Mouse (Mus musculus) liver, embryonic 12.5 days (tissue): ENCODE measurements at regions not wholly inside any gene's neighbourhood (a gene's known extent, or its start where the extent isn't known, plus 50 kb on each side); places are given as distances from the start of the nearest gene placed in this dataset.

ENCODE experiments used
- ATAC-seq: fragments of 200-750 bp; cut with Nextera tagmentation; 2 replicates; pipeline ENCODE4 v1.8.0; 2017; ENCODE audit warnings: moderate number of reproducible peaks, mild to moderate bottlenecking, moderate library complexity
- H3K27ac ChIP-seq: fragments of 300-500 bp; sonication (generic); 2 replicates; pipeline ENCODE4 v1.5.1; 2016; ENCODE audit warnings: mild to moderate bottlenecking
- H3K27me3 ChIP-seq: fragments of 300-500 bp; sonication (generic); replicated peaks from 2 replicates; pipeline ENCODE4 v1.6.1; 2016; ENCODE audit warnings: mild to moderate bottlenecking, moderate library complexity
- H3K36me3 ChIP-seq: fragments of 300-500 bp; sonication (generic); 2 replicates; pipeline ENCODE4 v1.6.1; 2016; ENCODE audit warnings: mild to moderate bottlenecking, moderate library complexity
- H3K4me1 ChIP-seq: fragments of 300-500 bp; sonication (generic); 2 replicates; pipeline ENCODE4 v1.6.1; 2016
- H3K4me2 ChIP-seq: fragments of 300-500 bp; sonication (generic); 2 replicates; pipeline ENCODE4 v1.6.1; 2016; ENCODE audit warnings: mild to moderate bottlenecking, moderate library complexity
- H3K4me3 ChIP-seq: fragments of 300-500 bp; sonication (generic); 2 replicates; pipeline ENCODE4 v1.5.1; 2016; ENCODE audit warnings: mild to moderate bottlenecking, moderate library complexity
- H3K9ac ChIP-seq: fragments of 300-500 bp; sonication (generic); 2 replicates; pipeline ENCODE4 v1.6.1; 2016; ENCODE audit warnings: mild to moderate bottlenecking, moderate library complexity
- H3K9me3 ChIP-seq: fragments of 300-500 bp; sonication (generic); replicated peaks from 2 replicates; pipeline ENCODE4 v1.6.1; 2016; ENCODE audit warnings: mild to moderate bottlenecking, moderate library complexity
- WGBS: fragments of 180-500 bp; shearing (Covaris S2); methylation state at CpG from one replicate; pipeline ENCODE4 v1.1.7; 2016; ENCODE audit not compliant: insufficient replicate concordance; 5-methylcytosine and 5-hydroxymethylcytosine counted together

DNA sequence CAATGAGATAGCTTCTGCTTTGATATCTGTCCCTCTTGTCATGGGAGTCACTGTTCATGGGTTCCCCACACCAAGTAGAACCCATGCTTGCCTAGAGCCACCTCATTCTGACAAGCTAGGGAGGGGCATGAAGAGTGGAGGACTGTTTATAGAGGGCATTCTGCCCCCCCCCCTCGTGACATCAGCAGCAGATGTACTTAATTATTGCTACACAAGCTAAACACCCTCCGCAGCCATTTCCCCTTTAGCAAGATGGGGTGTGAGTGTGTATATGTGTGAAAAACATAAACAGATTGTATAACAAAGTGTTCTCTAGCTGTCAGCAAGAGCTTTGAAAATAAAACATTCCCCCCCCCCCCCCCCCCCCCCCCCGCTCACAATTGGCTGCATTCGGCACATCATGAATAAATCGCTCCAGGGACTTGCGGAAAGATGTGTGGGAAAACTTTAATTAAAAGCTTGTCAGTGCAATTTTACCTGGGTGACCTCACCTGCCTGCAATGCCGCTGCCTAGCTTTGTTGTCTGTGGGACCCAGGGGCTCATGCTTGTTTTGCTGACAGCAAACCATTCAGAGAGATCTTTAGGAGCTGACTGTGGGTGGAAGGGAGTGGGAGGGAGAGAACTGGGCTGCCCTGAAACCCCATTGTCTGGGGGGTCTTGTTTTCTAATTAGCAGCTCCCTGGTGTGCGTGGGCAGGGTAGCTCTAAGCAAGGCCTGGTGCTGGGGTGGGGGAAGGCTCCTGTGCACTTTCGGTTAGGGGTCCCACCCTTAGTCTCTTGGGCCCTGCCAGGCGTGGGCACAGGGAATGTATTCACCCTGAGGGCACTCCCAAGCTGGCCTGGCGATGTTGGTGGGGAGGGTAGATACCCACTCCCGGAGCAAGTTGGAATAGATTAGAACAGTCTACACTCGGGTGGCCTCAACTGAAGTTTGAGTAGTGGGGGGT is 63.4 kb downstream of the Irx2 start:
- H3K27me3 ChIP-seq = no peaks in the 10 kb centered on the region
- H3K9ac ChIP-seq = no peak overlapping the region
- no peaks in the 10 kb centered on the region for H3K36me3 ChIP-seq
- no peaks in the 10 kb centered on the region for H3K4me1 ChIP-seq
- H3K4me3 ChIP-seq = no peak overlapping the region
- no peaks in the 10 kb centered on the region for H3K9me3 ChIP-seq
- no peak overlapping the region for H3K27ac ChIP-seq
- no peak overlapping the region for H3K4me2 ChIP-seq
- no peak for ATAC-seq
- WGBS = 63% methylated on average over 11 of the region's 13 CpGs

DNA sequence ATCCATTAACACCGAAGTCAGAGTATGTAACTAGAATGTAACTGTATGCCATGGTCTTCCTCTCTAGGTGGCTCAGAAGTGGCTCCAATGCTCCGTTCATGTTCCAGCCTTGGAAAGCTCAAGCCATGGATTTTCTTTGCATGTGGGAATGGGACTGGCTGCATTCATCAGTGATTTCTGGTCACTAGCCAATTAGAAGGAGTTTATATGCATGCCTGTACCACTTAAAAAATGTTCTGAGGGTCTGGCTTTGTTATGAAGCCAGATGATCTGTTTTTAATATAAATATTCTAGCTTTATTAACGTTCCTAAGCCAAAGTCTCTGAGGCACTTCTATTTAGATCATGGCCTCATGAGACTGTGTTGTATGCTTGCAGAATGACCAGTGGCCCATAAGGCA is 78.8 kb downstream of the Irx2 start:
- H3K4me2 ChIP-seq = no peak overlapping the region
- 71% methylated on average over 3 of the region's 3 CpGs for WGBS
- no peaks in the 10 kb centered on the region for H3K36me3 ChIP-seq
- no peak for ATAC-seq
- no peak overlapping the region for H3K9ac ChIP-seq
- no peaks in the 10 kb centered on the region for H3K27me3 ChIP-seq
- no peaks in the 10 kb centered on the region for H3K4me1 ChIP-seq
- H3K4me3 ChIP-seq = no peak overlapping the region
- H3K27ac ChIP-seq = no peak overlapping the region
- H3K9me3 ChIP-seq = no peaks in the 10 kb centered on the region

DNA sequence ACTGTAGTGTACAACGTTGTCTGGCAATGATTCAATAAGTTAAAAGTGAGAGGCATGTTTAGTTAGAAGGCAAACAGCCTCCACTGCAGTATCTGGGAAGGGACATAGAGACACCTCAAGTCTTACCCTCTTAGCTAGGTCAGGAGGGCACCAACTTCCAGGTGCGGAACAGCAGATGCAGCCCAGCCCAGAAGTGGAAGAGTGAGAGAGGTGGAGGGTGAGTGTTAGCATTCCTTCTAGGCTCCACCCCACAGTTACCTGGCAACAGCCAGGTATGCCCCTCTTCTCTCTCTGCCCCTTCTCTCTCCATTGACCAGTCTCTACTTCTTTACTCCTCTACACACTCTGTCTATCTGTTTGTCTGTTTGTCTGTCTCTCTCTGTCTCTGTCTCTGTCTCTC is 80.1 kb downstream of the Irx2 start:
- H3K27ac ChIP-seq = no peak overlapping the region
- H3K4me1 ChIP-seq = no peaks in the 10 kb centered on the region
- H3K36me3 ChIP-seq = no peaks in the 10 kb centered on the region
- no peaks in the 10 kb centered on the region for H3K27me3 ChIP-seq
- H3K9me3 ChIP-seq = no peaks in the 10 kb centered on the region
- ATAC-seq = no peak
- H3K4me2 ChIP-seq = no peak overlapping the region
- 57% methylated on average over 2 of the region's 2 CpGs for WGBS
- H3K4me3 ChIP-seq = no peak overlapping the region
- no peak overlapping the region for H3K9ac ChIP-seq

DNA sequence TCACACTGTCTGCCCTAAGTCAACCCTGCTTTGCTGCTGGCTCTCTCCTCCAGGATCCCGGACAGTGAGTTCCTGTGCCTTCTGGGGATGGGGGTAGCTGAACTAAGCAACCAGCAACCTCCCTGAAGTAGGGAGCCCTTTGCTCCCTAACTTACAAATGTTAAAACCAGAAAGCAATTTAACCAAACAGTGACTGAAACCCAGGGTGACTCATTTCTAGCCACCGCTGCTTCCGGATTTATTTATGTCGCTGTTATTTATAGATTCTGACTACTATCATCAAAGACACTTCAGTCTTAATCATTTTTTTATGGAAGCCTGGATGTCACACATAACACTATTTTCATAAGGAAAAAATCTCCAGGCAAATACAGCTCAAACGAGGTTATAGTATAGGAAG is 81.4 kb downstream of the Irx2 start:
- 53% methylated on average over 5 of the region's 5 CpGs for WGBS
- no peak overlapping the region for H3K4me3 ChIP-seq
- no peaks in the 10 kb centered on the region for H3K9me3 ChIP-seq
- H3K27me3 ChIP-seq = no peaks in the 10 kb centered on the region
- no peaks in the 10 kb centered on the region for H3K36me3 ChIP-seq
- no peaks in the 10 kb centered on the region for H3K4me1 ChIP-seq
- no peak overlapping the region for H3K9ac ChIP-seq
- ATAC-seq = no peak
- H3K27ac ChIP-seq = no peak overlapping the region
- no peak overlapping the region for H3K4me2 ChIP-seq

DNA sequence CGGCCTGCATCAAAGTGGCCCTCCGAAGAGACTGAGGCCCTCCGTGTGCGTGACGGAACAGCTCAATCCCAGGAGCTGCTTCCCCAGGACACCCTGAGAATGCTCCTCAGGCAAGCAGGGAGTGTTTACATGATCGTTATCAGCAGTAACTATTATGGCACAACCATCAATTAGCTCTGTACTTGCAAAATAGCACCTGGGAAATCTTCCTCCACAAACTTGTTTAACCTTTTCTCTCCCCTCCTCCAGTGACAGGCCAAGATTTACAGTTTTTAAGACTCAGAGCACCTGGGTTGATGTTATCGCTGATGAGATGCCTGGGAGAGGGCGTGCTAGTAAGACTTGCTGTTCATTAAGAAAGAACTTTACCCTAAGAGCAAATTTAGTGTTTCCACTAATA is 82.5 kb downstream of the Irx2 start:
- no peaks in the 10 kb centered on the region for H3K27me3 ChIP-seq
- no peak for ATAC-seq
- H3K4me3 ChIP-seq = no peak overlapping the region
- no peaks in the 10 kb centered on the region for H3K36me3 ChIP-seq
- no peak overlapping the region for H3K27ac ChIP-seq
- no peak overlapping the region for H3K9ac ChIP-seq
- H3K4me1 ChIP-seq = no peaks in the 10 kb centered on the region
- H3K9me3 ChIP-seq = no peaks in the 10 kb centered on the region
- no peak overlapping the region for H3K4me2 ChIP-seq
- WGBS = 53% methylated on average over 8 of the region's 8 CpGs

DNA sequence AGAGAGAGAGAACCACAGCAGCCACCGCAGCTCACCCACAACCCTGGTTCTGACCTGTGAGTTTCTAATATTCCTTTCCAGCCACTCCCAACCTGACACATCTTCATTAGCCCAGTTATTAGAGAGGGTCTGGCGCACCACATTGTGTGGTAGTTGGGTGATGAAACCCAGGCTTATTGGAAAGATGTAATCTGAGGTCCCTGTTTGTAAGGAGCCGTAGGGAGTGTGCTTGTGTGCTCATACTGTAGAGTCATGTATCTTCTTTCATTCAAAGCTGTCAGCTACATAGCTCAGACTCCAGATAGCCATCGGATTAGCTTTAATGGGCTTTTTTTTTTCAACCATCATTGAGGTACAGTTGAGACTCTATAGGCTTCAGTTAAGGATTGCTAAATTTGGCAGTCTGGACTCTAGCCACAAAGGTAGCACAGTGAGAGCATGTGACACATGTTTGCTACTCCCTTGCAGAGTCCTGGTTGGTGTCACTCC is 83.3 kb downstream of the Irx2 start:
- no peak overlapping the region for H3K27ac ChIP-seq
- ATAC-seq = no peak

DNA sequence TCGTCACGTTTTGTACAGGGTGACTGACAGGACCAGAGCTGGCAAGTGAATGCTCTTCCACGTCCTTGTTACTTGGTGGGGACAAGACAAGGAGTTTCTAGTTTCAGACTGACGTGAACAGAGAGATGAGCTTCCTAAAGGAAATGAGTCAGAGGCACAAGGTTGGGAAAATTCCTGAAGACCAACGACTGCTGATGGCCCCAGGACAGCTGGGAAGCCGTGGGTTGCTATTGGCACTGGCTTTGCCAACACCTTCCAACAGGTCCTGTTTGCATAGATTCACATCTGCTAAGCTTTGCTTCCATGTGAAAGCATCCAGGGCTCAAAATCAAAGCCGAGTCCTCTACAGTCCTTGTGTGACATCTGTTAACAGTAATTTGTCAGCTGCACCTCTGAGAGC is 86.2 kb downstream of the Irx2 start:
- Histone ChIP-seq H3K4me3 (no peak overlapping the region), H3K4me1 (no peaks in the 10 kb centered on the region), H3K4me2 (no peak overlapping the region), H3K9ac (no peak overlapping the region), H3K9me3 (no peaks in the 10 kb centered on the region), H3K27me3 (no peaks in the 10 kb centered on the region), H3K36me3 (no peaks in the 10 kb centered on the region), H3K27ac (no peak overlapping the region)
- 38% methylated on average over 7 of the region's 7 CpGs for WGBS
- ATAC-seq = no peak

More for the DNA sequence above, 83.3 kb downstream of the Irx2 start:
- H3K4me1 ChIP-seq = no peaks in the 10 kb centered on the region
- 62% methylated on average over 4 of the region's 4 CpGs for WGBS
- no peaks in the 10 kb centered on the region for H3K9me3 ChIP-seq
- no peaks in the 10 kb centered on the region for H3K27me3 ChIP-seq
- no peak overlapping the region for H3K9ac ChIP-seq
- H3K36me3 ChIP-seq = no peaks in the 10 kb centered on the region
- H3K4me2 ChIP-seq = no peak overlapping the region
- H3K4me3 ChIP-seq = no peak overlapping the region

DNA sequence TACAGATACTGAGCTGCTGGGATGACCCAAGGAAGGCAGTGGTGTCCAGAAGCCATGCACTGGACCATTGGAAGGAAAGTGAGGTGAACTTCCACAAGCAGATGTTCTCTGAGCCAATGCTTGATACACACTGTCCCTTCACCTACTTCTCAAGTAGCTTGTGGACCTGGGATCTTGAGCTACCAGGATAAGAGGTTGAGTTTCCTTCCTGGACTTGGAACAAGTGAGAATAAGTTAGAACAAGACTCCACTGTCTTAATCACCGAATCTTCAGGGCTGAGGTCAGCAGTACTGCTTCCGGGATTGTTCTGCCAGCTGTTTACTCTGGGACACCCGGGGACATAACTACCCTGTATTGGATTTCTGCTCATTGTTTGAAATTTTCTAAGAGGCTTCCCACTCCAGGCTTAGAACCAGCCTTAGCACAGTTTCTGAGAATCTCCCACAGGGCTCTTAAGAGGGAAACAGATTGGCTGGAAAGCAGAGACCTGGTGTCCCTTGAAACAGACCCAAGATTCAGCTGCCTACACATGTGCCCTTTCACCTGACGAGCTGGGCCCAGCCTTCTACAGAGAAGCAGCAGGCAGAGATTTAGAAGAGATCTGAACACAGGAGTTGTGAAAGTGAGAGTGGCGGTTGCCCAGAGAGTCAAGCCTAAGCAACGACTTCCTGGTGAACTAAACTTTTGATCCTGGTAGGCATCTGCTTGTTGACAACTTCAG is 87.5 kb downstream of the Irx2 start:
- no peaks in the 10 kb centered on the region for H3K36me3 ChIP-seq
- H3K4me2 ChIP-seq = no peak overlapping the region
- WGBS = 50% methylated on average over 6 of the region's 6 CpGs
- H3K4me1 ChIP-seq = no peaks in the 10 kb centered on the region
- H3K9ac ChIP-seq = no peak overlapping the region
- H3K27me3 ChIP-seq = no peaks in the 10 kb centered on the region
- H3K4me3 ChIP-seq = no peak overlapping the region
- H3K9me3 ChIP-seq = no peaks in the 10 kb centered on the region
- ATAC-seq = no peak
- no peak overlapping the region for H3K27ac ChIP-seq

DNA sequence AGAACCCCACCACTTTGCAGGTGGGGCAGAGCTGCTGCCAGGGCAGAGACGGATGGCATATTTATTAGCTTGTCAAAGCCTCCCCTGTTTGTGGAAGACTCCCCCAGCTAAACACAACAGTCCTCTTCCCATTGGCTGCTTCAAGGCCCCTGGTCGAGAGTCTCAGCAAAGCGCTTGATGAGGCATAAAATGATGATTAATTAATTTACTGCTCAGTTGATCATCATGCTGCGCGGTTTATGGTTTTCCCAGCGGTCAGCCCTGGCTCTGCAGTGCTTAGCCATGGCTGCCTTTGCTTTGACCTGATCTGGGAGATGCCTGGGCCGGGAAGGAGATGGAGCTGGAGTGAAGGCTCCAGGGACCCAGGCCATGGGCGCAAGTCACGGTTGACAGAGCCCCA is 98.5 kb downstream of the Irx2 start:
- WGBS = 70% methylated on average over 9 of the region's 9 CpGs
- H3K4me1 ChIP-seq = no peaks in the 10 kb centered on the region
- ATAC-seq = no peak
- H3K36me3 ChIP-seq = no peaks in the 10 kb centered on the region
- no peaks in the 10 kb centered on the region for H3K9me3 ChIP-seq
- H3K27me3 ChIP-seq = no peaks in the 10 kb centered on the region
- no peak overlapping the region for H3K27ac ChIP-seq
- H3K4me2 ChIP-seq = no peak overlapping the region
- no peak overlapping the region for H3K4me3 ChIP-seq
- no peak overlapping the region for H3K9ac ChIP-seq

DNA sequence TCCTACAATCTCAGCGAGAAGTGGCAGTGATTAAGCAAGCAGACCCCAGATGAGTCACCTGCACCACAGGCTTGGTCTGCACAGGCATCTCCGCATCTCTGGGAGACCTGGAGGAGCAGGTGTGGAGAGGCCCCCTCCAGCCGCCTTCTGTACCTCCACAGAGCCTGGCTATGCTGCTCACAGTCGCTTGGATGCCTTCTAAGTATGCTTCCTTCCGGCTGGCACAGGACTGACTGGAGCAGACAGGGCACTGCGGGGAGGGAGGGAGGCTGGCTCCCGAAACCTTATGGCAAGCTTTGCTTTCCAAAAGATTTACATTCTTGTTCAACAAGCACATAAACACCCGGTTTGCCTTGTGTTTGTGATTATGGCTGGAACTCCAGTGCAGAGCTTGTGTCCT is 107.3 kb downstream of the Irx2 start:
- H3K36me3 ChIP-seq = no peaks in the 10 kb centered on the region
- H3K9ac ChIP-seq = no peak overlapping the region
- no peaks in the 10 kb centered on the region for H3K27me3 ChIP-seq
- no peaks in the 10 kb centered on the region for H3K9me3 ChIP-seq
- no peak for ATAC-seq
- H3K4me3 ChIP-seq = no peak overlapping the region
- no peak overlapping the region for H3K27ac ChIP-seq
- no peaks in the 10 kb centered on the region for H3K4me1 ChIP-seq
- H3K4me2 ChIP-seq = no peak overlapping the region
- WGBS = 58% methylated on average over 8 of the region's 8 CpGs

DNA sequence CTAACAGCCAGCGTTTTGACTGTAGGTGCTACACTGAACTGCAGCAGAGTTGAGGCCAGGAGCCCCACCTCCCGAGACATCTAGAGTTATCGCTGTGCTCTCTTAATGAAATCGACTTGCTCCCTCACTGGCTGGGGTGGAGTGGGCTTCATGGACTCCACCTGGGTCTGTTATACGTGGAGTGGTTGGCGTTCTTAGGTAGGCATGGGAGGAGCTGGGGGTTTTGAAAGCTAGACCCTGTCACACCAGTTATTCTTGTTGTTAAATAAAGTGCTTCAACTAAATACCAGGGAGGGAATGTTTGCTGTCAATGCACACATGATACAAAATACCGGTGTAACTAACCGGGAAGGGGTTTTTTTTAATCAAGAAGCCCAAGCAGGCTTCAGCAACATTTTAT is 108.4 kb downstream of the Irx2 start:
- no peak overlapping the region for H3K4me3 ChIP-seq
- H3K9ac ChIP-seq = no peak overlapping the region
- H3K9me3 ChIP-seq = no peaks in the 10 kb centered on the region
- no peaks in the 10 kb centered on the region for H3K27me3 ChIP-seq
- no peak overlapping the region for H3K4me2 ChIP-seq
- no peaks in the 10 kb centered on the region for H3K36me3 ChIP-seq
- no peak for ATAC-seq
- 61% methylated on average over 8 of the region's 8 CpGs for WGBS
- no peak overlapping the region for H3K27ac ChIP-seq
- no peaks in the 10 kb centered on the region for H3K4me1 ChIP-seq

DNA sequence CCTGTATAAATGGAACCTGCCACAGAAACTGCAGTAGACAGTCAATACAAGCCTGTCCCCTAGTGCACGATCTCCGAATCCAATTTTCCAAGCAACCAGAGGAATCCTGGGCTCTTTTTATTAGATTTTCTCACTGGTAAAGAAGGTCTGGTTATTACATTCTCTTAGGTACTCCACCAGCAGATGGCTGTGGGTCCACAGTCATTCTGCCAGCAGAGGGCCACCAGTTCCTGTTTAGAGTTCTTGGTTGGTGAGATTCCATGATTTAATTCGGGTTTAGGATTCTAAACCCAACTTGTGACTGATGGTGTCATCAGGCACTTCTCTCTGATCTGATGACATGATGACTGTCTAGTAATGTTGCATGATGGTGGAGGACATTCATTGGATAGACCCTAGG is 118.6 kb downstream of the Irx2 start:
- Histone ChIP-seq H3K36me3 (no peaks in the 10 kb centered on the region), H3K4me1 (no peaks in the 10 kb centered on the region), H3K4me2 (no peak overlapping the region), H3K27me3 (no peaks in the 10 kb centered on the region), H3K9me3 (no peaks in the 10 kb centered on the region), H3K9ac (no peak overlapping the region), H3K4me3 (no peak overlapping the region), H3K27ac (no peak overlapping the region)
- no peak for ATAC-seq
- 64% methylated on average over 3 of the region's 3 CpGs for WGBS
